Mouse (Mus musculus): ENCODE measurements around the gene Car5a. TPM values are rescaled to one million over a fixed set of nuclear protein-coding genes. Genes with fewer than 3 reads are reported as not detected.
A peak's percentile ranks its signal among the peaks of the same experiment; 100 is the strongest.

Gene Car5a
- polyA plus RNA-seq, 1 experiment = not detected

- Histone ChIP-seq H3K4me3 (ENCODE audit: control insufficient read depth, insufficient read depth, low read length) (peak overlapping the region; percentile 53), H3K27me3 (ENCODE audit: control insufficient read depth, insufficient read depth, low read length) (no peaks in the 10 kb centered on the region), H3K36me3 (ENCODE audit: control insufficient read depth, insufficient read depth, low read length) (no peaks in the 10 kb centered on the region), H3K4me1 (replicated peaks; ENCODE audit: control insufficient read depth, insufficient read depth, low read length) (peaks cover 34% of the 10 kb centered on the region), H3K27ac (ENCODE audit: control insufficient read depth, insufficient read depth, low read length) (no peak overlapping the region; the same call in 1 of the 2 replicates)
- TF ChIP-seq POLR2A (IDR thresholded peaks at IDR 0.05; ENCODE audit: control insufficient read depth, extremely low read depth, insufficient read depth, low read length, poor library complexity) = no peak
- TF ChIP-seq CTCF (IDR thresholded peaks at IDR 0.05; ENCODE audit: borderline replicate concordance, control insufficient read depth, extremely low read depth, insufficient read depth, low read length, poor library complexity) = no peak
- no peak for DNase-seq
- 62% methylated on average over 19 of the region's 19 CpGs for whole genome bisulfite sequencing
Measured at GRCm38 (mm10) chr8:121948321-121949145, 3.8 kb upstream of the Car5a start.

- DNase-seq = peak; percentile 91
- Histone ChIP-seq H3K27ac (ENCODE audit: control insufficient read depth, insufficient read depth, low read length) (peak overlapping the region; percentile 77), H3K4me3 (ENCODE audit: control insufficient read depth, insufficient read depth, low read length) (peak overlapping the region; percentile 53), H3K4me1 (replicated peaks; ENCODE audit: control insufficient read depth, insufficient read depth, low read length) (peaks cover 31% of the 10 kb centered on the region), H3K36me3 (ENCODE audit: control insufficient read depth, insufficient read depth, low read length) (no peaks in the 10 kb centered on the region), H3K27me3 (ENCODE audit: control insufficient read depth, insufficient read depth, low read length) (no peaks in the 10 kb centered on the region)
- TF ChIP-seq CTCF (IDR thresholded peaks at IDR 0.05; ENCODE audit: borderline replicate concordance, control insufficient read depth, extremely low read depth, insufficient read depth, low read length, poor library complexity) (no peak), POLR2A (IDR thresholded peaks at IDR 0.05; ENCODE audit: control insufficient read depth, extremely low read depth, insufficient read depth, low read length, poor library complexity) (peak; percentile 71)
- under 1% methylated on average over 18 of the region's 18 CpGs for WGBS
Measured at GRCm38 (mm10) chr8:121947753-121948141, 3.0 kb upstream of the Car5a start.

GRCm38 (mm10) chr8:121947047-121947752 lies 2.5 kb upstream of the Car5a start:
- Histone ChIP-seq H3K27me3 (ENCODE audit: control insufficient read depth, insufficient read depth, low read length) (no peaks in the 10 kb centered on the region), H3K27ac (ENCODE audit: control insufficient read depth, insufficient read depth, low read length) (peak overlapping the region; percentile 77), H3K36me3 (ENCODE audit: control insufficient read depth, insufficient read depth, low read length) (no peaks in the 10 kb centered on the region), H3K4me1 (replicated peaks; ENCODE audit: control insufficient read depth, insufficient read depth, low read length) (peaks cover 26% of the 10 kb centered on the region), H3K4me3 (ENCODE audit: control insufficient read depth, insufficient read depth, low read length) (peak overlapping the region; percentile 53)
- no peak for DNase-seq
- 52% methylated on average over 19 of the region's 19 CpGs for WGBS
- TF ChIP-seq CTCF (IDR thresholded peaks at IDR 0.05; ENCODE audit: borderline replicate concordance, control insufficient read depth, extremely low read depth, insufficient read depth, low read length, poor library complexity) (no peak), POLR2A (IDR thresholded peaks at IDR 0.05; ENCODE audit: control insufficient read depth, extremely low read depth, insufficient read depth, low read length, poor library complexity) (no peak)

GRCm38 (mm10) chr8:121946351-121946750 lies 1.6 kb upstream of the Car5a start:
- DNase-seq = no peak
- Histone ChIP-seq H3K27ac (ENCODE audit: control insufficient read depth, insufficient read depth, low read length) (no peak overlapping the region), H3K4me3 (ENCODE audit: control insufficient read depth, insufficient read depth, low read length) (no peak overlapping the region), H3K36me3 (ENCODE audit: control insufficient read depth, insufficient read depth, low read length) (no peaks in the 10 kb centered on the region), H3K4me1 (replicated peaks; ENCODE audit: control insufficient read depth, insufficient read depth, low read length) (peaks cover 23% of the 10 kb centered on the region), H3K27me3 (ENCODE audit: control insufficient read depth, insufficient read depth, low read length) (no peaks in the 10 kb centered on the region)
- TF ChIP-seq CTCF (IDR thresholded peaks at IDR 0.05; ENCODE audit: borderline replicate concordance, control insufficient read depth, extremely low read depth, insufficient read depth, low read length, poor library complexity) (no peak), POLR2A (IDR thresholded peaks at IDR 0.05; ENCODE audit: control insufficient read depth, extremely low read depth, insufficient read depth, low read length, poor library complexity) (no peak)
- 96% methylated on average over 7 of the region's 7 CpGs for WGBS

GRCm38 (mm10) chr8:121943716-121944115 lies 988 bp downstream of the Car5a start:
- H3K27ac ChIP-seq (ENCODE audit: control insufficient read depth, insufficient read depth, low read length) = no peak overlapping the region

GRCm38 (mm10) chr8:121943057-121943540 lies 1.6 kb downstream of the Car5a start:
- Histone ChIP-seq H3K27me3 (ENCODE audit: control insufficient read depth, insufficient read depth, low read length) (no peaks in the 10 kb centered on the region), H3K36me3 (ENCODE audit: control insufficient read depth, insufficient read depth, low read length) (no peaks in the 10 kb centered on the region), H3K4me3 (ENCODE audit: control insufficient read depth, insufficient read depth, low read length) (no peak overlapping the region), H3K4me1 (replicated peaks; ENCODE audit: control insufficient read depth, insufficient read depth, low read length) (peaks cover 12% of the 10 kb centered on the region), H3K27ac (ENCODE audit: control insufficient read depth, insufficient read depth, low read length) (no peak overlapping the region)
- 51% methylated on average over 2 of the region's 2 CpGs for WGBS
- DNase-seq = no peak
- TF ChIP-seq CTCF (IDR thresholded peaks at IDR 0.05; ENCODE audit: borderline replicate concordance, control insufficient read depth, extremely low read depth, insufficient read depth, low read length, poor library complexity) = no peak
- TF ChIP-seq POLR2A (IDR thresholded peaks at IDR 0.05; ENCODE audit: control insufficient read depth, extremely low read depth, insufficient read depth, low read length, poor library complexity) = no peak

More at GRCm38 (mm10) chr8:121943716-121944115, 988 bp downstream of the Car5a start:
- DNase-seq = no peak
- H3K36me3 ChIP-seq (ENCODE audit: control insufficient read depth, insufficient read depth, low read length) = no peaks in the 10 kb centered on the region
- no peak overlapping the region for H3K4me3 ChIP-seq (ENCODE audit: control insufficient read depth, insufficient read depth, low read length)
- WGBS = 90% methylated on average over 8 of the region's 8 CpGs
- H3K27me3 ChIP-seq (ENCODE audit: control insufficient read depth, insufficient read depth, low read length) = no peaks in the 10 kb centered on the region
- peaks cover 18% of the 10 kb centered on the region for H3K4me1 ChIP-seq (replicated peaks; ENCODE audit: control insufficient read depth, insufficient read depth, low read length)
- TF ChIP-seq POLR2A (IDR thresholded peaks at IDR 0.05; ENCODE audit: control insufficient read depth, extremely low read depth, insufficient read depth, low read length, poor library complexity) = no peak
- TF ChIP-seq CTCF (IDR thresholded peaks at IDR 0.05; ENCODE audit: borderline replicate concordance, control insufficient read depth, extremely low read depth, insufficient read depth, low read length, poor library complexity) = no peak
